Mouse (Mus musculus) right cerebral cortex, postnatal 4 days (tissue): ENCODE data around the gene Zmat3.
A peak's percentile ranks its signal among the peaks of the same experiment; 100 is the strongest.

Experiments used
- DNase-seq: peaks from one replicate; pipeline ENCODE4 v3.0.0-alpha.2; 2022

Zmat3 gene

GRCm38 (mm10) chr3:32365546-32366245 lies at the start of gene Zmat3:
Zmat3 (minus strand) TSS chr3:32366014.
- DNase-seq, result peak; percentile 85

- no peak for DNase-seq
Measured at GRCm38 (mm10) chr3:32414381-32414780, 48.6 kb upstream of the Zmat3 start.

- DNase-seq, result no peak
Measured at GRCm38 (mm10) chr3:32412502-32413044, 46.8 kb upstream of the Zmat3 start.

- DNase-seq, result no peak
Measured at GRCm38 (mm10) chr3:32408811-32409273, 43.0 kb upstream of the Zmat3 start.

GRCm38 (mm10) chr3:32406804-32407203 lies 41.0 kb upstream of the Zmat3 start:
- no peak for DNase-seq

- no peak for DNase-seq
Measured at GRCm38 (mm10) chr3:32405699-32406098, 39.9 kb upstream of the Zmat3 start.

GRCm38 (mm10) chr3:32402990-32403885 lies 37.4 kb upstream of the Zmat3 start:
- DNase-seq, result no peak

GRCm38 (mm10) chr3:32401591-32401990 lies 35.8 kb upstream of the Zmat3 start:
- DNase-seq, result no peak

GRCm38 (mm10) chr3:32399931-32400330 lies 34.1 kb upstream of the Zmat3 start:
- no peak for DNase-seq

GRCm38 (mm10) chr3:32399381-32399780 lies 33.6 kb upstream of the Zmat3 start:
- DNase-seq, result no peak

GRCm38 (mm10) chr3:32398623-32399022 lies 32.8 kb upstream of the Zmat3 start:
- no peak for DNase-seq

- no peak for DNase-seq
Measured at GRCm38 (mm10) chr3:32398175-32398538, 32.3 kb upstream of the Zmat3 start.

- DNase-seq, result peak; percentile 58
Measured at GRCm38 (mm10) chr3:32397461-32398174, 31.8 kb upstream of the Zmat3 start, which contains the start of gene Pik3ca. Pik3ca (plus strand) TSS chr3:32397671.

GRCm38 (mm10) chr3:32396794-32397460 lies 31.1 kb upstream of the Zmat3 start:
- peak; percentile 89 for DNase-seq

GRCm38 (mm10) chr3:32395771-32396551 lies 30.1 kb upstream of the Zmat3 start:
- peak; percentile 21 for DNase-seq

GRCm38 (mm10) chr3:32393986-32394385 lies 28.2 kb upstream of the Zmat3 start:
- no peak for DNase-seq

- DNase-seq, result no peak
Measured at GRCm38 (mm10) chr3:32392841-32393240, 27.0 kb upstream of the Zmat3 start.

GRCm38 (mm10) chr3:32381556-32381955 lies 15.7 kb upstream of the Zmat3 start:
- no peak for DNase-seq

- DNase-seq, result no peak
Measured at GRCm38 (mm10) chr3:32379891-32380290, 14.1 kb upstream of the Zmat3 start.

GRCm38 (mm10) chr3:32373236-32373635 lies 7.4 kb upstream of the Zmat3 start:
- no peak for DNase-seq

GRCm38 (mm10) chr3:32372470-32372869 lies 6.7 kb upstream of the Zmat3 start:
- no peak for DNase-seq

GRCm38 (mm10) chr3:32371957-32372356 lies 6.1 kb upstream of the Zmat3 start:
- no peak for DNase-seq
